7 mouse cellular contexts compared by ENCODE assay signal in the genomic region with DNA sequence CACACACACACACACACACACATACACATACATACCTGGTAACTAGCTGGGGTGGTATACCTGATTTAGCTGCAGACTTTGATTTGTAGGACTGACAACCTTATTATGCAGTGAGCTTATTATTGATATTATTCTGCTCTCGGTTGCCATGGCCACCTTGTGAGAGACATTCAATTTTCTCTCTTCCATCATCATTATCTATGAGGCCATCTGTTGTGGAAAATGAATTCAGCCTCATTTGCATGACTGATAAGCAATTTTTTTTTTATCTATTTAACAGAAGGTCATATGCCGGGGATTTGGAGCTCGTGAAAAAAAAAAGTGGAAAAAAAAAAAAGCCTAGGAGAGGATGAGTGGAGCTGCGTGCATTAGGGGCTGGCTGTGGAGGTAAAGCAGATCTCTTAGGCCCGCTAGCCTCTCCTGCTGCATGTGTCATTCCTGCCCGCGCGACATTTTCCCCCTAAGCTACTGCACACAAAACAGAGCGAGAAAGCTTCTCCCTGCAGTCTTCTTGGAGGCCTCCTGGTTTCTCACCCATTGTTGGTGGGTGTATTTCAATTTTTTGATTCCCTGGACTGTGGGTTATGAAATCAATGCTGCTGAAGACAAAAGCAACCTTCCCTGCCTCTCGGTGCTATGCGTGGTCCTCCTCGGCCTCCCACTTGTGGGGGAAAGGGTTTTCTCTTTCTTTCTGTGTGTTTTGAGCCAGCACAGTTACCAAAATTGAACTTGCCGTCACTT. TPM values are rescaled to one million over a fixed set of nuclear protein-coding genes. Genes with fewer than 3 reads are reported as not detected.
DNase-seq lines count a peak whose midpoint lies in the region; ATAC-seq and TF ChIP-seq lines count a peak whose summit lies in the region.

A gene (plus strand): TSS at position 354 of the 741 bp plus-strand sequence.

- no peak for TF ChIP-seq POLR2A in ES-Bruce4 (IDR thresholded peaks at IDR 0.05; ENCODE audit: insufficient read depth, low read length)

- H3K4me2 ChIP-seq in forebrain, embryonic 16.5 days (ENCODE audit: low read length) = peak within 1 kb of the TSS; percentile 69

- 4% methylated on average over 13 of the region's 13 CpGs for WGBS in forebrain, embryonic 16.5 days

- ATAC-seq in forebrain, embryonic 16.5 days = peak; percentile 51
- ATAC-seq in granulocyte monocyte progenitor cell, adult 5-6 weeks (replicated peaks; ENCODE audit: poor library complexity, severe bottlenecking) = no peak

- TF ChIP-seq CTCF in ES-Bruce4 (IDR thresholded peaks at IDR 0.05; ENCODE audit: low read depth, low read length) = no peak

- H3K4me1 ChIP-seq in ES-Bruce4 (ENCODE audit: control insufficient read depth, insufficient read depth, low read length) = no peaks in the 10 kb centered on the region
- peaks cover 6% of the 10 kb centered on the region for H3K4me1 ChIP-seq in forebrain, embryonic 16.5 days (replicated peaks; ENCODE audit: control insufficient read depth, insufficient read depth, low read length)

- H3K9ac ChIP-seq in ES-Bruce4 (ENCODE audit: low read depth, poor library complexity, severe bottlenecking) = no peak within 1 kb of the TSS
- peak within 1 kb of the TSS; percentile 82 for H3K9ac ChIP-seq in forebrain, embryonic 16.5 days (replicated peaks; ENCODE audit: low read depth, low read length)

- no peak within 1 kb of the TSS for H3K27ac ChIP-seq in ES-Bruce4 (ENCODE audit: insufficient read depth, low read length)
- H3K27ac ChIP-seq in forebrain, embryonic 16.5 days (ENCODE audit: low read length) = peak within 1 kb of the TSS; percentile 100

- H3K27me3 ChIP-seq in ES-Bruce4 (ENCODE audit: control insufficient read depth, insufficient read depth, low read length, poor library complexity, severe bottlenecking) = no peaks in the 10 kb centered on the region
- no peaks in the 10 kb centered on the region for H3K27me3 ChIP-seq in forebrain, embryonic 16.5 days (replicated peaks; ENCODE audit: control insufficient read depth, insufficient read depth, low read length)

- no peak for TF ChIP-seq EP300 in ES-Bruce4 (IDR thresholded peaks at IDR 0.05; ENCODE audit: insufficient read depth, low read depth, low read length)

- intact Hi-C loops in left cerebral cortex, postnatal 14 days (cut with DNase I) = loop anchor here (2.0 kb wide), 1 partner anchor 387 kb away; no protein-coding TSS in a partner anchor

- H3K36me3 ChIP-seq in ES-Bruce4 (ENCODE audit: control insufficient read depth, insufficient read depth, low read length, poor library complexity, severe bottlenecking) = no peaks in the 10 kb centered on the region
- H3K36me3 ChIP-seq in forebrain, embryonic 16.5 days (ENCODE audit: control insufficient read depth, insufficient read depth) = no peaks in the 10 kb centered on the region

- peak; percentile 84 for DNase-seq in brain, adult 2 months (ENCODE audit: low read depth, low spot score)
- DNase-seq in left cerebral cortex, postnatal 14 days (ENCODE audit: low spot score in 2 of 2) = peak; percentile 45 to 59
- peak; percentile 62 to 65 for DNase-seq in right cerebral cortex, adult 2 months (ENCODE audit: low spot score in 2 of 2)
- no peak for DNase-seq in T-cell, adult 2 months (ENCODE audit: low spot score)

- H3K4me3 ChIP-seq in ES-Bruce4 (ENCODE audit: low read depth, low read length) = peak within 1 kb of the TSS; percentile 12
- peak within 1 kb of the TSS; percentile 46 for H3K4me3 ChIP-seq in forebrain, embryonic 16.5 days (replicated peaks; ENCODE audit: low read length)

- H3K9me3 ChIP-seq in ES-Bruce4 (replicated peaks; ENCODE audit: control insufficient read depth, insufficient read depth, low read length, poor library complexity, severe bottlenecking) = no peaks in the 10 kb centered on the region
- no peaks in the 10 kb centered on the region for H3K9me3 ChIP-seq in forebrain, embryonic 16.5 days (ENCODE audit: control insufficient read depth, low read length)

RNA-seq across cellular contexts. Expression of the gene that starts here (rescaled TPM):
- polyA plus RNA-seq in ES-Bruce4 (2011; ENCODE audit: insufficient read depth, insufficient read length, low read depth, missing spikeins) = not detected in 2 replicates
- polyA plus RNA-seq in forebrain, embryonic 16.5 days (2015; fragmentation: Nextera tagmentation; extraction: Ambion mirVana) = 261 and 316 TPM in 2 replicates
- 100 to 1,000 TPM; 230 to 239 TPM for total RNA-seq in left cerebral cortex, postnatal 14 days (2021)
- total RNA-seq in granulocyte monocyte progenitor cell, adult 5-6 weeks (2014; fragmentation: Nextera tagmentation) = not detected in 2 replicates
- not detected in 2 replicates for total RNA-seq in granulocyte monocyte progenitor cell, adult 5-6 weeks (2017)

Comparison
In these comparisons a context has a peak if more than half of its experiments do, and no peak if none do; other contexts are left out.
1. RNA of the gene that starts here (total RNA-seq): 230 to 239 TPM in left cerebral cortex, postnatal 14 days; not detected in granulocyte monocyte progenitor cell, adult 5-6 weeks; every median in the first group is over 100 times any median in the second.
2. RNA of the gene that starts here (polyA plus RNA-seq): 261 to 316 TPM in forebrain, embryonic 16.5 days; not detected in ES-Bruce4; every median in the first group is over 100 times any median in the second.